Mouse (Mus musculus): Measurements from ENCODE around the gene Gm49318. TPM values are rescaled to one million over a fixed set of nuclear protein-coding genes. Genes with fewer than 3 reads are reported as not detected.

The Gm49318 gene
- polyA plus RNA-seq, 1 experiment from 2014 or later: not detected

DNA sequence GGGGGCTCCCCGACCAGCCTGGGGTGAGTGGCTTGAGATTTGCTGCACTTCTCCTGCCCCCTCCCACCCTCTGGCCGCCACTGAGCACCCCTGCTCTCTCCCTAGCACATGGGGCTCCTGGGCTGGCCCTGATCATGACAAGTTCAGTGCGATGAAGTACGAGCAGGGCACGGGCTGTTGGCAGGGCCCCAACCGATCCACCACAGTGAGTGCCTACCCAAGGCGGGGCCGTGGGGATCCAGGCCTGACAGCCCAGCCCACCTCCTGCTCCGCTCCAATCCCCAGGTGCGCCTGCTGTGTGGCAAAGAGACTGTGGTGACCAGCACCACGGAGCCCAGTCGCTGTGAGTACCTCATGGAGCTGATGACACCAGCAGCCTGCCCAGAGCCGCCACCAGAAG is 58.3 kb downstream of the Gm49318 start:
- no peak overlapping the region for H3K4me2 ChIP-seq
- H3K36me3 ChIP-seq: peaks cover 73% of the 10 kb centered on the region
- no peaks in the 10 kb centered on the region for H3K27me3 ChIP-seq
- H3K27ac ChIP-seq (replicated peaks): no peak overlapping the region
- no peaks in the 10 kb centered on the region for H3K4me1 ChIP-seq (replicated peaks)
- no peaks in the 10 kb centered on the region for H3K9me3 ChIP-seq
- WGBS: 88% methylated on average over 13 of the region's 13 CpGs
- ATAC-seq (ENCODE audit: low FRiP score, low read depth): no peak
- no peak overlapping the region for H3K9ac ChIP-seq
- H3K4me3 ChIP-seq: no peak overlapping the region

DNA sequence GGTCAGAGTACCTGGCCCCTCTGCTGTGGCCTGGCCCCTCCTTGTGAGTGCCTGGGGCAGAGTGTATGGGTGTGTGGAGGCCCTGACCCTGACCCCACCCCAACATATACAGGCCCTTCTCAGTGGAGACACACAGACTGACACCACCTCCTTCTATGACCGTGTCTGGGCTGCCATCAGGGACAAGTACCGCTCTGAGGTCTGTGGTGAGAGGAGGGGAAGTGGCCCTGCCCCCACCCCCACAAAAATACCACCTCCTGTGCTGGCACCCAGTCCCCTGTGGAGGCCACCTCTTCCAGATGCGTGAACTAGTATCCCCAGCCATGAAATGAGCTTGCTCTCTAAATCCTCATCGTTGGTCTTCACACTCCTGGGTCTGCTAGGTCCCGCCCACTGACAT is 60.0 kb downstream of the Gm49318 start:
- H3K27me3 ChIP-seq: no peaks in the 10 kb centered on the region
- no peak overlapping the region for H3K4me3 ChIP-seq
- 89% methylated on average over 5 of the region's 5 CpGs for WGBS
- H3K27ac ChIP-seq (replicated peaks): no peak overlapping the region
- ATAC-seq (ENCODE audit: low FRiP score, low read depth): peak; percentile 29; the same call in 1 of the 2 replicates
- no peak overlapping the region for H3K4me2 ChIP-seq
- 0 out of 2 replicates have a peak, but pooled peaks cover 6% of the 10 kb centered on the region for H3K4me1 ChIP-seq (replicated peaks)
- H3K36me3 ChIP-seq: peaks cover 68% of the 10 kb centered on the region
- no peak overlapping the region for H3K9ac ChIP-seq
- H3K9me3 ChIP-seq: no peaks in the 10 kb centered on the region

DNA sequence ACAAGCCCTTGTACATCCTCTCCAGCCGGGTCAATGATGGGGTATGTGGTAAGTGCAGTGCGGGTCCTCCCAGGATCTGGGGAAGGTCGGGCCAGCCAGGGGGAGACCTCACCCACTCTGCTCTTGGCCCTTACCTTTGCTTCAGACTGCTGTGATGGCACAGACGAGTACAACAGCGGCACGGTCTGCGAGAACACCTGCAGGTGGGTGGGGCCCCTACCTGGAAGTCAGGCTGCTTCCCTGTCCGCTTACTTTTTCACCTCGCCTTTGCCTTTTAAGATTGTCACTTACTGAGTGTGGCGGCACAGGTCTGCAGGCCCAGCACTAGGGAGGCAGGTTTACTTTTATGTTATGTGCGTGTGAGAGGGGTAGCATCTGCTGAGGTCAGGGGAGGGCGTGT is 66.5 kb downstream of the Gm49318 start:
- Histone ChIP-seq H3K4me2 (0 out of 2 replicates have a peak overlapping the region, but pooled peaks have one; percentile 92), H3K9me3 (no peaks in the 10 kb centered on the region), H3K4me3 (no peak overlapping the region), H3K9ac (no peak overlapping the region), H3K36me3 (peaks cover 30% of the 10 kb centered on the region), H3K27me3 (no peaks in the 10 kb centered on the region), H3K4me1 (replicated peaks) (peaks cover 41% of the 10 kb centered on the region), H3K27ac (replicated peaks) (no peak overlapping the region)
- no peak for ATAC-seq (ENCODE audit: low FRiP score, low read depth)
- 94% methylated on average over 12 of the region's 12 CpGs for WGBS

DNA sequence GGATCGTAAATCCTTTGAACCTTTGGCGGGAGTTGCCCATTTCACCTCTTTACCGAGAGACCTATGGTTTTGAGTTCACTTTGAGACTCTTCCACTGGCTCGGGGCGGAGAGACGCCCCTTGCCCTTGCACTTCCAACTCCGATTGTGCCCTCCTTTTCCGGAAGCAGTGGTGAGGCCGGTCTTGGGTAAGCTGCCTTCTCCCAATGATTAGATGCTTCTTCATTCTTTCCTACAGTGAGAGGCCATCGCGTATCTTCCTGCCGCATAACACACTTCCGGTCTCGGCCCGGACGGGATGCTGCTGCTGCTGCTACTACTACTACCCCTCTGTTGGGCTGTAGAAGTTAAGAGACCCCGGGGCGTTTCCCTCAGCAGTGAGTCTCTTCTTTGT is 67.9 kb downstream of the Gm49318 start:
- Histone ChIP-seq H3K36me3 (peaks cover 18% of the 10 kb centered on the region), H3K9me3 (no peaks in the 10 kb centered on the region), H3K27me3 (no peaks in the 10 kb centered on the region), H3K27ac (replicated peaks) (peak overlapping the region; percentile 82), H3K4me3 (peak overlapping the region; percentile 61), H3K9ac (peak overlapping the region; percentile 50), H3K4me1 (replicated peaks) (peaks cover 41% of the 10 kb centered on the region), H3K4me2 (peak overlapping the region; percentile 92)
- WGBS: 1% methylated on average over 18 of the region's 18 CpGs
- no peak for ATAC-seq (ENCODE audit: low FRiP score, low read depth)

DNA sequence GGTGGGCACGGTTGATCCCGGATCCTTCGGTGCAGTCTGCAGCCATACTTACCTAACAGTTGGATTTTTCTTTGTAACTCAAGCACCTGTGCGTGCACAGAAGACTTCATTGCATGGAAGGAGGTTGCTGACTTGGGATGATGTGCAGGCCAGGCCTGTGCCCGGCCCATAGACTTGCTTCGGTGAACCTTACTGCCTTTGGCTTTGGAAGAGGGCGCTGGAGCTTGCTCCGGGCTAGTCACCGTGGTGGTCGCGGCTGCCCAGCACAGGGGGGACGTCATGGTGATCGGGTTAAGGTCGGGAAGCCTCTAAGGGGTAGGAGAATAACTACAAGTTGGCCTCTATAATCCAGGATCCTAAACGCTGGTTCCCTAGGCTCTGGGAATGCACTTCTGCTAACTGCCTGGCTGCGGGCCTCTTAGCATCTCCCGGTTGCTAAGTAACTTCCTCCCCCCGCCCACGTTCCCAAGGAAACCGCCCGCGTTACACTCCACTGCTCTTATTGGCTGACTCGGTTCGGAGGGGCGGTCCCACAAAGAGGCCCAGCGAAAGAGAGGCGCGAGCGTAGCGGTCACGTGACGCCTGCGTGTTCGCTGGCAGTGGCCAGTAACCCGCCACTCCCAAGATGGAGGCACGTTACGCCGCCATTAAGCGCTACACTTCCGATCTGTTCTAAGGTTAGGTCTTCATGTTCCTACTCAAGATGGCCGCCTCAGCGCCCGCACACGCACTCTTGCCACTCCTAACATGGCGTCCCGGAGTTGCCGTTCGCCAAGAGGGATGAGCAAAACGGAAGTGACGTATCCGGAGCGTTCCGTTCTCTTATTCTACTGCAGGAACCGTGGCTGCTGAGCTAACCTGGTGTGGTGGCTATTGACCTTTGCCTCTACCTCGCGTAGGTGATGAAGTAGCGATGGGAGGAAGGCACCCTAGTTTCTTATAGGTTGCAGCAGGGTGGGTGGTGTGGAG is 68.6 kb downstream of the Gm49318 start, which contains the start of the genes Ccdc151 and Prkcsh:
Ccdc151 (minus strand) TSS at position 441 of the 969 bp plus-strand sequence.
Prkcsh (plus strand) TSS at position 613 of the 969 bp plus-strand sequence.
- Histone ChIP-seq H3K9me3 (no peaks in the 10 kb centered on the region), H3K4me2 (peak within 1 kb of the TSS; percentile 92), H3K27me3 (no peaks in the 10 kb centered on the region), H3K4me3 (peak within 1 kb of the TSS; percentile 61), H3K36me3 (peaks cover 16% of the 10 kb centered on the region), H3K4me1 (replicated peaks) (peaks cover 41% of the 10 kb centered on the region), H3K9ac (peak within 1 kb of the TSS; percentile 50), H3K27ac (replicated peaks) (peak within 1 kb of the TSS; percentile 82)
- peak; percentile 99 for ATAC-seq (ENCODE audit: low FRiP score, low read depth)
- 5% methylated on average over 57 of the region's 57 CpGs for WGBS

DNA sequence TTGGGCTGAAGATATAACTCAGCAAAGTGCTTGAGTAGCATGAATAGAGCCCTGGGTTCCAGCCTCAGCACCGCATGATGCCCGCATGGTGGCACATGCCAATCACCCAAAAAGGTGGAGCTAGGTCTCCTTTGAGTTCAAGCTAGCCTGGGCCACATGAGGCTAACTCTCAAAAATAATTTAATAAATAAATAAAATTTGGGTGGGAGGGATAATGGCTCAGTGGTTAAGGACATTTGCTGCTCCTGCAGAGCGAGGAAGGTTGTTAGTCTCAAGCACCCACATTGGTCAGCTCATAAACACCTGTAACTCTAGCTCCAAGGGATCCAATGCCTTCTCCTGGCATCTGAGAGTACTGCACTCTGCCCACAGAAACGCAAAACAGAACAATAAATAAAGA is 69.4 kb downstream of the Gm49318 start:
- H3K27ac ChIP-seq (replicated peaks): peak overlapping the region; percentile 72; the same call in 1 of the 2 replicates
- 85% methylated on average over 4 of the region's 4 CpGs for WGBS

DNA sequence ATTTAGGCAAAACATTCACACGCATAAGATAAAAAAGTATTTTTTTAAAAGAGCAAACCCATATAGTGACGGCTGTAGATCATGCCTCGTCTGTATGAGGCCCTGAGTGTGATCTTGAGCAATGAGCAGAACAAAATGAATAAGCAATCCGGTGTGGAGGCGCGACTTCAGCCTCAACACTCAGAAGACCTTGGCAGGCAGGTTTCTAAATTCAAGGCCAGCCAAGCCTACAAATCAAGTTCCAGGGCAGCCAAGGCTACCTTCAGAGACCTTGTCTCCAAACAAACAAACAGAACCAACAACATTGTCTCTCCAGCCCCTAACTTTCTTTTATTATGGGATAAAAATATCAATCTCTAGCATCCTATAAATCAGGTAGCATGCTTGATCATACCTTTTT is 70.8 kb downstream of the Gm49318 start:
- WGBS: 94% methylated on average over 6 of the region's 6 CpGs

More for the DNA sequence above, 69.4 kb downstream of the Gm49318 start:
- H3K4me3 ChIP-seq: no peak overlapping the region
- peaks cover 40% of the 10 kb centered on the region for H3K4me1 ChIP-seq (replicated peaks)
- H3K36me3 ChIP-seq: peaks cover 11% of the 10 kb centered on the region
- ATAC-seq (ENCODE audit: low FRiP score, low read depth): no peak
- H3K4me2 ChIP-seq: peak overlapping the region; percentile 72
- no peak overlapping the region for H3K9ac ChIP-seq
- H3K27me3 ChIP-seq: no peaks in the 10 kb centered on the region
- no peaks in the 10 kb centered on the region for H3K9me3 ChIP-seq

DNA sequence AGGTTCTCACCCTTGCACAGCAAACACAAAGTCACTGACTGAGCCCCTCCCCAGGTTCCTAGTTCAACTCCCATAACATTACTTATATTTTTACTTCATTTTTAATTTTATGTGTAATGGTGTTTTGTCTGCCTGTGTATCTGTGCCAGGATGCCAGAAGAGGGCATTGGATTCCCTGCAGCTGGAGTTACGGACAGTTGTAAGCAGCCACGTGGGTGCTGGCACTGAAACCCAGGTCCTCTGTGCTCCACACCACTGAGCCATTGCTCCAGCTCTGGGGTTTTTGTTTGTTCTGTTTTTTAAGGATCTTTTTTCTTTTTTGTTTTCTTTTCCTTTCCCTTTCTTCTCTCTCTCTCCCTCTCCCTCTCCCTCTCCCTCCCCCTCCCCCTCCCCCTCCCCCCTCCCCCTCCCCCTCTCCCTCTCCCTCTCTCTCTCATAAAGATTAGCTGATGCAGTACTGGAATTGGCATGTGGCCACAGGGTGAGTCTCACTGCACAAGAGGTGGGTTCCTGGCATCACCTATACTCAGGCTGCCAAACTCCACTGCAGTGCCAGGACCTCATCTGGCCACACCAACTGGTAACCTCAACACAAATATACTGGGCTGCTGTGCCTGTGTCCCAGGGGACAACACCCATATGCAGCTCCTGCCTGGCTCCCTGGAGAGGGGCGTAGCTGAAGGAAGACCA is 74.7 kb downstream of the Gm49318 start:
- Histone ChIP-seq H3K9me3 (no peaks in the 10 kb centered on the region), H3K27ac (replicated peaks) (no peak overlapping the region), H3K4me1 (replicated peaks) (no peaks in the 10 kb centered on the region), H3K36me3 (no peaks in the 10 kb centered on the region), H3K27me3 (peaks cover 10% of the 10 kb centered on the region), H3K9ac (no peak overlapping the region), H3K4me2 (no peak overlapping the region), H3K4me3 (no peak overlapping the region)
- WGBS: 82% methylated on average over 3 of the region's 3 CpGs
- ATAC-seq (ENCODE audit: low FRiP score, low read depth): no peak

More for the DNA sequence above, 70.8 kb downstream of the Gm49318 start:
- no peak overlapping the region for H3K4me3 ChIP-seq
- H3K36me3 ChIP-seq: peaks cover 4% of the 10 kb centered on the region; the same call in 1 of the 2 replicates
- H3K27me3 ChIP-seq: no peaks in the 10 kb centered on the region
- H3K4me2 ChIP-seq: no peak overlapping the region
- peaks cover 29% of the 10 kb centered on the region for H3K4me1 ChIP-seq (replicated peaks)
- no peak for ATAC-seq (ENCODE audit: low FRiP score, low read depth)
- H3K9ac ChIP-seq: no peak overlapping the region
- no peak overlapping the region for H3K27ac ChIP-seq (replicated peaks)
- H3K9me3 ChIP-seq: no peaks in the 10 kb centered on the region

DNA sequence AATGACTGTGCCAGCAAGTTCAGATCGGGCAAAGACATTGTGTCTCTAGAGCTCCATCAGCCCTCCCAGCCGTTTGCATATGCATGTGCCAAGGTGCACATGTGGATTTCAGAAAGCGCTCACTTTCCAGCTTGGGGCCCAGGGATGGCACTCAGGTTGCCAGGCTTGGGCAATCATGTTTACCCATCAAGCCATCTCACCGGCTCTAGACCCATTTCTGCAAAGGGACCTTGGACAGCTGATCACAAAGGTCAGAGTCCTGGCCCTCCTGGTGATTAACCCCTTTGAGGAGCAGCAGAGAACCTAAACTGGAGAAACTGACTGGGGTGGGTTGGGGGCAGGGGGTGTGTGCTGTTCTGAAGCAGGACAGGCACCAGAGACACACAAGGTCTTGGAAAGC is 78.8 kb downstream of the Gm49318 start:
- Histone ChIP-seq H3K4me1 (replicated peaks) (peaks cover 23% of the 10 kb centered on the region), H3K36me3 (no peaks in the 10 kb centered on the region), H3K4me3 (no peak overlapping the region), H3K9ac (no peak overlapping the region), H3K27me3 (peaks cover 50% of the 10 kb centered on the region), H3K9me3 (no peaks in the 10 kb centered on the region), H3K27ac (replicated peaks) (no peak overlapping the region), H3K4me2 (no peak overlapping the region)
- no peak for ATAC-seq (ENCODE audit: low FRiP score, low read depth)
- 81% methylated on average over 4 of the region's 4 CpGs for WGBS

DNA sequence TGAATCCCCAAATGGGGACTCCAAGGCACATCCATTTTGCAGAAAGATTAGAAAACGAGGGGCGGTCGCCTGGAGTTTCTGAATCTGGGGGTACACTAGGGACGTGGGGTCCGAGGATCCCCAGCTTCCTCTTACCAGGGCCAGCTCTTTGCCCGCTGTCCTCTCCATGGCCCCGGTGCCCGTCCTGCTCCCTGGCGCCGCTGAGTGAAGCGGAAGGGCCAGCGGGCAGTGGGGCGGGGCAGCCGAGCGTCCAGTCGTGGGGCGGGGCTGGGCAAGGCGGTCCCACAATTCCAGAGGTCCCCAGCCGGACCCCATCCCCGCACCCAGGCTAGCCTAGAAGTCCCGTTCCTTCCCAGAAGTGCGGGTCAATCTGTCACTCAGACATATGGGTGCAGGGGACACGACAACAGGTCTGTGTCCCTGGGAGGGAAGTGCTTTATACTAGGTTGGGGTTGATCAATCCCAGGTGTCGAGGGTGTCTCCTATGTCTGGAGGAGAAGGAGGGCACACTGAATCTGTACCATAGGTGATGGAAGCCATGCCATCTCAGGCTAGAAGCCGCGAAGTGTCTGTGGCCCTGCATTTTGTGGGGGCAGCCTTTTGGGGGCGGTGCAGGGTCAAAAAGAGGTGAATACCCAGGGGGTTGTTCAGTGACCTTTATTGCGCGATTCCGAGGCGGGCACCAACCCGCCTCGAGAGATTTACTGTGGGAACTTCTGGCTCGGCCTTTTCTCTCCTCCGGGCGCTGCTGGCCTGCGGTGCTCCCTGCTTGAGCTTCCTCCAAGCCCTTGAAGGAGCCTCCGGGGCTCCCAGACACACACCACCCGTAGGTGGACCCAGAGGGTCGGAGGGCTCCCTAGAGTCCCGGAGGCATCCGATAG is 81.6 kb downstream of the Gm49318 start, which contains the start of gene Rgl3:
Rgl3 (minus strand) TSS at position 217 of the 881 bp plus-strand sequence.
- ATAC-seq (ENCODE audit: low FRiP score, low read depth): no peak
- H3K27me3 ChIP-seq: peaks cover 66% of the 10 kb centered on the region

More for the DNA sequence above, 81.6 kb downstream of the Gm49318 start, which contains the start of gene Rgl3:
- WGBS: 1% methylated on average over 42 of the region's 42 CpGs
- Histone ChIP-seq H3K9me3 (no peaks in the 10 kb centered on the region), H3K9ac (no peak within 1 kb of the TSS), H3K27ac (replicated peaks) (no peak within 1 kb of the TSS), H3K4me2 (peak within 1 kb of the TSS; percentile 69), H3K4me3 (peak within 1 kb of the TSS; percentile 36), H3K36me3 (no peaks in the 10 kb centered on the region), H3K4me1 (replicated peaks) (peaks cover 23% of the 10 kb centered on the region)
